Mouse (Mus musculus) neural tube, embryonic 11.5 days (tissue): ENCODE data around the gene Klhdc3. TPM values are rescaled to one million over a fixed set of nuclear protein-coding genes. Genes with fewer than 3 reads are reported as not detected.

Experiments
- ATAC-seq: fragments of 200-750 bp; cut with Nextera tagmentation; 2 replicates; pipeline ENCODE4 v1.8.0; 2017; ENCODE audit warnings: moderate number of reproducible peaks, mild to moderate bottlenecking, moderate TSS enrichment, moderate library complexity; ENCODE audit not compliant: insufficient read depth, low FRiP score, low TSS enrichment
- DNase-seq: peaks from one replicate; pipeline ENCODE4 v3.0.0-alpha.2; 2015; ENCODE audit warnings: low spot score
- H3K27ac ChIP-seq: fragments of 300-500 bp; sonication (generic); 2 replicates; pipeline ENCODE4 v1.5.1; 2014; ENCODE audit warnings: low read depth, mild to moderate bottlenecking, low read length
- H3K27me3 ChIP-seq: fragments of 300-500 bp; sonication (generic); 2 replicates; pipeline ENCODE4 v1.6.1; 2014; ENCODE audit warnings: mild to moderate bottlenecking, low read length, mixed read lengths; ENCODE audit not compliant: control insufficient read depth, insufficient read depth
- H3K36me3 ChIP-seq: fragments of 300-500 bp; sonication (generic); 2 replicates; pipeline ENCODE4 v1.6.1; 2014; ENCODE audit warnings: mild to moderate bottlenecking, low read length, moderate library complexity, mixed read lengths; ENCODE audit not compliant: control insufficient read depth, insufficient read depth
- H3K4me1 ChIP-seq: fragments of 300-500 bp; sonication (generic); 2 replicates; pipeline ENCODE4 v1.6.1; 2014; ENCODE audit warnings: low read length, mixed read lengths; ENCODE audit not compliant: control insufficient read depth, insufficient read depth
- H3K4me2 ChIP-seq: fragments of 300-500 bp; sonication (generic); 2 replicates; pipeline ENCODE4 v1.6.1; 2014; ENCODE audit warnings: low read depth, mild to moderate bottlenecking, moderate library complexity
- H3K4me3 ChIP-seq: fragments of 300-500 bp; sonication (generic); 2 replicates; pipeline ENCODE4 v1.5.1; 2014; ENCODE audit warnings: low read depth, low read length
- H3K9ac ChIP-seq: fragments of 300-500 bp; sonication (generic); 2 replicates; pipeline ENCODE4 v1.6.1; 2014; ENCODE audit warnings: mild to moderate bottlenecking, low read length
- H3K9me3 ChIP-seq: fragments of 300-500 bp; sonication (generic); 2 replicates; pipeline ENCODE4 v1.6.1; 2016; ENCODE audit warnings: low read length; ENCODE audit not compliant: control insufficient read depth
- WGBS: fragments of 180-500 bp; shearing (Covaris S2); extraction: QIAGEN DNeasy Blood & Tissue Kit; methylation state at CpG from one replicate; pipeline ENCODE4 v1.1.7; 2014; 5-methylcytosine and 5-hydroxymethylcytosine counted together
- polyA plus RNA-seq: library from polyadenylated mRNA; unstranded; fragments of >200 nt; fragmentation: Nextera tagmentation; extraction: Ambion mirVana; gene quantifications from 2 replicates; pipeline ENCODE4 v1.2.1, GENCODE M21; 2014

The Klhdc3 gene
- 130 TPM in 2 replicates for polyA plus RNA-seq

DNA sequence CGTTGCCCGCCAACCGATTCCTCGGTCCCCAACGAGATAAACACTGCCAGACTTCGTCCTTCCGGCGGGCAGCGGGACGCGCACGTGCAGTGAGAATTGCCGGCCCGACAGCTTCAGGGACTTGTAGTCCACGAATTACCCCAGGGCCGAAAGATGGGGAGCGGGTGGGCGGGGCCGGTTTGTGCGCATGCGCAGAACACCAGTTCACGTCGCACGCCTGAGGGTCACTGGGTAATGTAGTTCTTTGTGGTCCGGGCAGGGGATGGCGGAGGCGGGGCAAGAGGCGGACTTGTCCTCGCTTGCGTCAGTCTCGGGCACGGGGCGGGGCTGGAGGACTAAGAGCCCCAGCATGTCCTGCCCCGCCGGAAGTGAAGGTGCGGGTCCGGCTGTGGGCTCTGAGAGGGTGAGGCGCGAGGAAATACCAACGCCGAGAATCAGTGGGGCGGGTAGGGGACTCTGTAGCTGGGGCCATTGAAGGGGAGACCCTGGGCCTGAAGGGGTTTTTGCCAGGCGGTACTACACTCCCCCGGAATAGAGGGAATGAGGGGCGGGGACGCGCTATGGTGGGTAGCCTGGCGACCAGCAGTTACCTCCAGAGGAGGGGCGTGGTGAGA is at the start of gene Klhdc3:
Gene Klhdc3, minus strand, starts transcription at position 155 of the 614 bp plus-strand sequence.
- peaks cover 8% of the 10 kb centered on the region for H3K4me1 ChIP-seq
- H3K4me3 ChIP-seq, result peak within 1 kb of the TSS; percentile 58
- H3K27me3 ChIP-seq, result no peaks in the 10 kb centered on the region
- no peaks in the 10 kb centered on the region for H3K9me3 ChIP-seq
- DNase-seq, result peak; percentile 100
- ATAC-seq, result peak; percentile 95
- peak within 1 kb of the TSS; percentile 73 for H3K27ac ChIP-seq
- H3K9ac ChIP-seq, result peak within 1 kb of the TSS; percentile 62
- WGBS, result under 1% methylated on average over 47 of the region's 49 CpGs
- H3K4me2 ChIP-seq, result peak within 1 kb of the TSS; percentile 87
- peaks cover 27% of the 10 kb centered on the region for H3K36me3 ChIP-seq

DNA sequence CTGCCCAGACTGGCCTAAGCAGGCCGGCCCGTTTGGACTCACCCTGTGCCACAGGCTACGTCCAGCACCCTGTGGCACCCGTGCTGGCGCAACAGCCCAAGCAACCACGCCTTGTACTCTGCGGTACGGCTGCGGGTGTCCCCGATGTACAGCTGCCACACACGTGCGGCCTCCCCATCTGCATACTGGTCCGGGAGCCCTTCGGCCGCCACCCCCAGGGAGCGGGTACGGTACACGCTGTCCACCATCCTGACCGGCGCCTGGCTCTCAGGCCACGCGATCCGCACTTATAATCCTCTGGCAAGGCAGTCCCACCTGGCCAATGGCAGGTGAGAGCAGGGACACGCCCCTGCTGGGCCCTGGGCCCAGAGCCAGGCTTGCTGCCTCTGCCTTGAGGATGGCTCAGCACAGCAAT is 48.2 kb upstream of the Klhdc3 start, which contains the start of gene Gnmt:
Gene Gnmt, minus strand, starts transcription at position 265 of the 415 bp plus-strand sequence.
- peak within 1 kb of the TSS; percentile 32; the same call in 1 of the 2 replicates for H3K9ac ChIP-seq
- H3K4me1 ChIP-seq, result no peaks in the 10 kb centered on the region
- 18% methylated on average over 24 of the region's 24 CpGs for WGBS
- no peak within 1 kb of the TSS for H3K4me3 ChIP-seq
- no peak for DNase-seq
- H3K9me3 ChIP-seq, result no peaks in the 10 kb centered on the region
- H3K36me3 ChIP-seq, result no peaks in the 10 kb centered on the region; the same call in 1 of the 2 replicates
- H3K27ac ChIP-seq, result no peak within 1 kb of the TSS
- H3K4me2 ChIP-seq, result no peak within 1 kb of the TSS; the same call in 1 of the 2 replicates
- H3K27me3 ChIP-seq, result peaks cover 6% of the 10 kb centered on the region; the same call in 1 of the 2 replicates
- ATAC-seq, result no peak

GRCm38 (mm10) chr17:46728496-46728895 is 47.8 kb upstream of the Klhdc3 start:
- H3K4me2 ChIP-seq, result no peak overlapping the region
- 41% methylated on average over 11 of the region's 11 CpGs for WGBS
- H3K9me3 ChIP-seq, result no peaks in the 10 kb centered on the region
- H3K36me3 ChIP-seq, result no peaks in the 10 kb centered on the region; the same call in 1 of the 2 replicates
- H3K27ac ChIP-seq, result no peak overlapping the region
- peaks cover 6% of the 10 kb centered on the region; the same call in 1 of the 2 replicates for H3K27me3 ChIP-seq
- no peak for ATAC-seq
- DNase-seq, result no peak
- no peaks in the 10 kb centered on the region for H3K4me1 ChIP-seq
- H3K4me3 ChIP-seq, result no peak overlapping the region
- peak overlapping the region; percentile 32; the same call in 1 of the 2 replicates for H3K9ac ChIP-seq

DNA sequence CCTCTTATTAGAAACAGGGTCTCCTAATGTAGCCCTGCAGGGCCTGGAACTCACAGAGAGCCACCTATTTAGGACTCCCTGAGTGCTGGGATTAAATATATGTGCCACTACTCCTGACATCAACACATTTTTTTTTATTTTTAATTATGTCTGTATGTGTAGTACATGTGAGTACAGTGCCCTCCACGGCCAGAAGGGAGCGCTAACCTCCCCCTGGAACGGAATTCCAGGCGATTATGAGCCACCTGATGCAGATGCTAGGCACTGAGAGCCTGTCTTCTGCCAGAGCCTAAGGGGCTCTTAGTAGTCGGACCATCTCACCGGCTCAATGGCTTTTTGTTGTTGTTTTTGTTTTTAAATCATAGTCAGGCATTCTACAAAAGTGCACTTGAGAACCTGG is 47.3 kb upstream of the Klhdc3 start:
- DNase-seq, result peak; percentile 29
- ATAC-seq, result no peak
- 43% methylated on average over 6 of the region's 6 CpGs for WGBS
- H3K4me2 ChIP-seq, result no peak overlapping the region
- H3K27ac ChIP-seq, result no peak overlapping the region
- no peak overlapping the region for H3K9ac ChIP-seq
- H3K27me3 ChIP-seq, result peaks cover 6% of the 10 kb centered on the region; the same call in 1 of the 2 replicates
- H3K9me3 ChIP-seq, result no peaks in the 10 kb centered on the region
- no peaks in the 10 kb centered on the region for H3K4me1 ChIP-seq
- H3K4me3 ChIP-seq, result no peak overlapping the region
- peaks cover 2% of the 10 kb centered on the region; the same call in 1 of the 2 replicates for H3K36me3 ChIP-seq

- H3K27me3 ChIP-seq, result peaks cover 6% of the 10 kb centered on the region; the same call in 1 of the 2 replicates
- H3K9me3 ChIP-seq, result no peaks in the 10 kb centered on the region
- no peak overlapping the region for H3K9ac ChIP-seq
- peaks cover 2% of the 10 kb centered on the region; the same call in 1 of the 2 replicates for H3K36me3 ChIP-seq
- no peak overlapping the region for H3K27ac ChIP-seq
- no peak overlapping the region for H3K4me2 ChIP-seq
- ATAC-seq (no peak), DNase-seq (no peak)
- no peak overlapping the region for H3K4me3 ChIP-seq
- no peaks in the 10 kb centered on the region for H3K4me1 ChIP-seq
- WGBS, result 87% methylated on average over 11 of the region's 11 CpGs
Observed at GRCm38 (mm10) chr17:46727271-46727670, 46.6 kb upstream of the Klhdc3 start.

DNA sequence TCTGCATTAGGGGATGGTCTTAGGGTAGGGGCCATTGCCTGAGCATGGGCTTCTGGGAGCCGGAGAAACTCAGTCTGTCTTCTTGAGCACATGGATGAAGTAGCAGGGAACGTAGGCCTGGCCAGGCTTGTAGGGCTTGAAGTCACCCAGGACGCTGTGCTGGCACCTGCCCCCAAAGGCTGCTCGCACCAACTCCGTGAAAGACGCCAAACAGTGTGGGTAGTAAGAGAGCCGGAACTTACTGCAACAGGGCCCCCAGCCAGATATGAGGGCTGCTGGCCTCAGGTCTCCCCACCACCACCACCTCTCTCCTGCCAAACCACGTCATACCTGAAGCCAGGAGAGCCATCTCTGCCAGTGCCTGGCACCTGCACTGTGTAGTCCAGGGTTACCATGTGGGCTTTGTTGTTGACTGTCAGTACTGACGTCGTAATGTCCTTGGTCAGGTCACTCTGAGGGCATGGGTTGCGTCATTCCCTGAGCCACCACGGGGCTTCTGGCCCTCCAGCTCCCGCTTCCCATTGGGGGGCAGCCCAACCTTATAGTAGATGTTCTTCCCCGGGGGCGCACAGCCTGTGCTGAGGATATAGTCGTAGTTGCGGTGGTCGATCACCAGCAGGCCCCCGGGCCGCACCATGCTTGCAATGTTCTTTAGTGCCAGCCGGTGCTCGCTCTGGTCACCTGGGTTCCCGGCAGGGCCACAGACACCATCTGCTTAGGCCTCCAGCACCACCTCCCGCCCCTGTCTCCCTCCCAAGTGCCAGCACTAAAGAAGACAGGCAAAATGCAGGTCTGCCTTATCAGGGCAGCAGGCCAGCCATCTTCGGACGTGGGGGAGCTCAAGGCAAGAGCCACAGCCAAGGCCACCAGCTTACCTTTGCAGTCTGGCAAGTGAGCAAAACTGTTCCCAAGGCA is 45.3 kb upstream of the Klhdc3 start:
- H3K9me3 ChIP-seq, result no peaks in the 10 kb centered on the region
- H3K4me1 ChIP-seq, result no peaks in the 10 kb centered on the region
- peaks cover 6% of the 10 kb centered on the region; the same call in 1 of the 2 replicates for H3K27me3 ChIP-seq
- H3K4me3 ChIP-seq, result no peak overlapping the region
- no peak overlapping the region for H3K4me2 ChIP-seq
- ATAC-seq (no peak), DNase-seq (no peak)
- peaks cover 4% of the 10 kb centered on the region; the same call in 1 of the 2 replicates for H3K36me3 ChIP-seq
- H3K27ac ChIP-seq, result no peak overlapping the region
- WGBS, result 91% methylated on average over 26 of the region's 26 CpGs
- H3K9ac ChIP-seq, result no peak overlapping the region

DNA sequence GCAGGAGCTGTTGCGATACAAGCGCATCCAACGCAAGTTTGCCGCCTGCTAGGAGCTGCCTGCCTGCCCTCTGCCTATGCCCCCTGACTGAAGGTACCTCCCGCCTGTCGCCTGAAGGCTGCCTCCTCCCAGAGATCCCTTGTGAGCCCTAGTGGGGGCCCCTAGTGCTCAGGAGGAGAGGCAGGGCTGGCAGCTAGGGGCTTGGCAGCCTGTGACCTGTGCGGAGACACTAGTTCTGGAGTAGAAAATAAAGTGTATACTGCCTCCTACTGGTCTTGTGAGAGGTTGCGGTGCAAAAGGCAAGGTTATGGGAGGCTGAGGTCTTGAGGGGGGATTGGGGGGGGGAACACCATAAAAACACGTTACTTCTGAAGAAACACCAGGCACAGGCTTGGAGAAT is 44.6 kb upstream of the Klhdc3 start:
- Histone ChIP-seq H3K27me3 (peaks cover 6% of the 10 kb centered on the region; the same call in 1 of the 2 replicates), H3K4me1 (no peaks in the 10 kb centered on the region), H3K4me2 (no peak overlapping the region), H3K4me3 (no peak overlapping the region), H3K27ac (no peak overlapping the region), H3K36me3 (peaks cover 4% of the 10 kb centered on the region; the same call in 1 of the 2 replicates), H3K9ac (no peak overlapping the region), H3K9me3 (no peaks in the 10 kb centered on the region)
- ATAC-seq (no peak), DNase-seq (peak; percentile 55)
- 49% methylated on average over 9 of the region's 9 CpGs for WGBS

DNA sequence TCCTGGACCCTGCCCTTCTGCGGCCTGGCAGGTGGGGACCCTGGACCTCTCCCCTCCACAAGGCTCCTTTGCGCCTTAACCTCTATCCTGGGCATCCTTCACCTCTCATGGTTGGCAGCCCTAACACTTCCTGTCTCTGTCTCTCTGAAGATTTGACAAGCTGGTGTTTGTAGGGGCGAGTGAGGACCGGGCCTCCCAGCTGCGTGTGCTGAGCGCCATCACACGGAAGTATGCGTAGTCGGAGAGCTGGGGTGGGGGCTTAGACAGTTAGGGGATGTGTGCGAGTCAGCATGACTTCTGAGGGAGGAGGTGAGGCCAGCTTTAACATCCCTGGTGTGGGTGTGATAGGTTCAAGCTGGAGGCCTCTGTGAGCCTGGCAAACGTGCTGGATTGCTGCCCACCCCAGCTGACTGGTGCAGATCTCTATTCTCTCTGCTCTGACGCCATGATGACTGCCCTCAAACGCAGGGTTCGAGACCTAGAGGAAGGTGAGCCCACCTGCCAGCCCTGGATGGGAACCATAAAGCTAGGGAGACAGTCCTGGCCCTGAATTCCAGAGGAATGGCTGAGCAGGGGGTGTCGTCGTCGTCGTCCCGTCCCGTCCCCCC is 43.9 kb upstream of the Klhdc3 start:
- no peak for ATAC-seq
- H3K27me3 ChIP-seq, result peaks cover 6% of the 10 kb centered on the region; the same call in 1 of the 2 replicates
- H3K36me3 ChIP-seq, result peaks cover 4% of the 10 kb centered on the region; the same call in 1 of the 2 replicates
- H3K9ac ChIP-seq, result no peak overlapping the region
- H3K27ac ChIP-seq, result no peak overlapping the region
- DNase-seq, result no peak
- H3K4me3 ChIP-seq, result no peak overlapping the region
- H3K9me3 ChIP-seq, result no peaks in the 10 kb centered on the region
- H3K4me2 ChIP-seq, result no peak overlapping the region
- no peaks in the 10 kb centered on the region for H3K4me1 ChIP-seq
- WGBS, result 82% methylated on average over 18 of the region's 20 CpGs
